Mouse (Mus musculus) adrenal gland, postnatal 4 days (tissue): ENCODE data around the gene Jaml. TPM values are rescaled to one million over a fixed set of nuclear protein-coding genes. Genes with fewer than 3 reads are reported as not detected.

Experiments
- total RNA-seq, 2 experiments: library from RNA; stranded (reverse); gene quantifications; 2 replicates each; pipeline ENCODE4 v1.2.3; 2021

Jaml gene
- total RNA-seq, 2 experiments from 2014 or later: 1.2 to 1.6 TPM

Other genes starting within 250 kb of the Jaml start
- gene Kmt2a, start 197.9 kb upstream of the Jaml start, total RNA-seq: 10 to 100 TPM; 38.2 to 40.3 TPM
- 100 to 1,000 TPM; 458 to 535 TPM for gene Atp5l, start 158.4 kb upstream of the Jaml start, total RNA-seq
- gene Ube4a, start 113.6 kb upstream of the Jaml start, total RNA-seq: 10 to 100 TPM; 81.6 to 90.5 TPM
- gene Cd3g, start 98.8 kb upstream of the Jaml start, total RNA-seq: under 1 TPM in 1 of 2 experiments, not detected in 1; 0.76 TPM
- gene Cd3d, start 97.4 kb upstream of the Jaml start, total RNA-seq: under 1 TPM in 1 of 2 experiments, not detected in 1; 0.87 TPM
- under 1 TPM in 1 of 2 experiments, not detected in 1; 0.93 TPM for gene Cd3e, start 69.6 kb upstream of the Jaml start, total RNA-seq
- gene Mpzl2, start 39.4 kb upstream of the Jaml start, total RNA-seq: 1 to 10 TPM; 7.2 to 7.4 TPM
- 1 to 10 TPM; 3.6 to 5.1 TPM for gene Mpzl3, start 24.0 kb upstream of the Jaml start, total RNA-seq
- 1 to 10 TPM; 6.6 to 7.9 TPM for gene Scn2b, start 38.6 kb downstream of the Jaml start, total RNA-seq
- 1 to 10 TPM; 2.6 to 3.0 TPM for gene Scn4b, start 59.2 kb downstream of the Jaml start, total RNA-seq
- under 1 TPM in 1 of 2 experiments, not detected in 1; 0.17 TPM for gene BC049352, start 102.8 kb downstream of the Jaml start, total RNA-seq
- gene Tmprss4, start 124.9 kb downstream of the Jaml start, total RNA-seq: under 1 TPM in 1 of 2 experiments, not detected in 1; 0.50 TPM
- 1 to 10 TPM; 2.6 to 2.7 TPM for gene Il10ra, start 190.0 kb downstream of the Jaml start, total RNA-seq
- gene Tmprss13, start 239.9 kb downstream of the Jaml start, total RNA-seq: under 1 TPM; 0.17 to 0.28 TPM